Mouse (Mus musculus): ENCODE data around the gene Aldh1b1. TPM values are rescaled to one million over a fixed set of nuclear protein-coding genes. Genes with fewer than 3 reads are reported as not detected.

The Aldh1b1 gene
- polyA plus RNA-seq (2012), result not detected in 2 replicates

DNA sequence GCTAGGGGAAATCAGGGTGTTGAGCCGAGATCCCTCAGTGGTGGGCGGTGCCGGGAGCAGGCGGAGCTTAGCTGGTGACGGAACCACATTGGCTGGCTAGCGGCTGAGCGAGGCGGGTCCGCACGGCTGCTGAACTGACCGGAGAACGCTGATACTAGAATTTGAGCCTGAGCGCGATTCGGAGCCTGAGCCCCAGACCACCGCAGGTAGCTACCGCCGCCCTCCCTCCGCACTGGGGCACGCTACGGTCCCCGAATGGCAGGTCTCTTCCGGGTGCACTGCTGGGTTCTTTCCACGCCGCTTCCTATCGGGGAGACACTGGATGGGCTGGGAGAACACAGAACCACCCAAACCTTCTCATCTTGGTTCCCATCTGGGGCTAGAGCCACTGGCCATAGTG lies at the start of gene Aldh1b1:
Gene Aldh1b1, plus strand, starts transcription at position 59 of the 400 bp plus-strand sequence.
- TF ChIP-seq GATA1 (IDR thresholded peaks at IDR 0.05; ENCODE audit: low read length), result no peak

DNA sequence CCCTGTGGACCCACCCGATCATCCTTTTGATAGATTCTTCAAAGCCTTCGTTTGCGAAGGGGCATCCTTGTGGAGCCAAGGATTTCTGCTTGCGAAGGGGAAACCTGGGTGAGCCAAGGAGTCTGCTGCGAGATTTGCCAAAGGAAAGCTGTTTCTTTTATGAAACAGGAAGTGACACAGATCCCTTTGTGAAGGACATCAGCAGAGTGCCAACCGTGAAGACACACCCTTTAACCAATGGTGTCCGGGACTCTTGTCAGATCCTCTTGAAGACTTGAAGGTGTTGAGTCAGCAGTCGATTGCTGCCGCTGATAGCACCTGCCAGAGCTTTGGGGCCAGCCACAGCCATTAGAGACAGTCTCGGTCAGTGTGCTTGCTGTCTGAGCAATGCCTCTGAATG lies 49.4 kb upstream of the Aldh1b1 start:
- TF ChIP-seq GATA1 (IDR thresholded peaks at IDR 0.05; ENCODE audit: low read length), result no peak

DNA sequence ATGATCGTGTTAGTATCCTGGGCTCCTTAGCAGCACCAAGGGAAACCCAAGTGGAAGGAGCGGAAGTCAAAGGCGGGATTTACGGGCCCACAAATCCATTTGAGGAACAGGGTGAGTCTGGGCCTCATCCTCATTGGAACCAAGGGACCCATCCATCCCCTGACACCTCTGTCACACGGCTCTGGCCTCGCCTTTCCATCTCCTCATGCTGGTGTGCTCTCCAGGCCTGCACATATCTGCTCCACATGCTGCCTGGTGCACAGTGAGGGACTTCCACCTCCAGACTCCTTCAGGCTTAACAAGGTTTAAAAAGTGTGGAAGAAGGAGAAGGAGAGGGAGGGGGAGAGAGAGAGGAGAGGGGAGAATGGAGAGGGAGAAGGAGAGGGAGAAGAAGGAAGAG lies 48.3 kb upstream of the Aldh1b1 start:
- TF ChIP-seq GATA1 (IDR thresholded peaks at IDR 0.05; ENCODE audit: low read length), result no peak

DNA sequence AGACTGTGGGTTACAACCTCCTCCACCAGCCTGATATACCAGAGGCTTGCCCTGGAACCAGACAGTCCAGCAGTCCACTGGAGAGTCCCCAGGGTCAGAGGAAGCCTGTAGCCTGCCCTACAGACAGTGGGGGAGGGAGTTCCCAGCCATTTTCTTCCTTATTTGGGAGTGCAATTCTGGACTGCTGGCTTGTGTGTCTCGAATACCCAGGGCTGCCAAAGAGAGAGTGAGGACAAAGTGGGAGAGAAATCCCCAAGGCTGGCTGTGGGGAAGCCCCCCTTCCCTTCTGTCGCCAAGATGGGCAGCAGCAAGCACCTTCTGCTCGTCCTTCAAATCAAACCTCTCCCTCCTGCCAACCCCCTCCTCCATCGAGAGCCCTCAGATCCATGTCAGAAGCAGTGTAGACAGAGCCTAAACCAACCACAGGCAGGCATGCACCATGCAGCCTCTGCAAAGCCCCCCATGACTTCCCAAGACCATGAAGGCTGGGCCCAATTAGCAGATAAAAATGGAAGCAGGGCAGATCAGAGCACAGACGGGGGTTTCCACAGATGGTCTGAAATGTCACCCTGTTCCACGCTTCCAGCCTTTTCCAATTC lies 45.5 kb upstream of the Aldh1b1 start:
- TF ChIP-seq GATA1 (IDR thresholded peaks at IDR 0.05; ENCODE audit: low read length), result no peak

DNA sequence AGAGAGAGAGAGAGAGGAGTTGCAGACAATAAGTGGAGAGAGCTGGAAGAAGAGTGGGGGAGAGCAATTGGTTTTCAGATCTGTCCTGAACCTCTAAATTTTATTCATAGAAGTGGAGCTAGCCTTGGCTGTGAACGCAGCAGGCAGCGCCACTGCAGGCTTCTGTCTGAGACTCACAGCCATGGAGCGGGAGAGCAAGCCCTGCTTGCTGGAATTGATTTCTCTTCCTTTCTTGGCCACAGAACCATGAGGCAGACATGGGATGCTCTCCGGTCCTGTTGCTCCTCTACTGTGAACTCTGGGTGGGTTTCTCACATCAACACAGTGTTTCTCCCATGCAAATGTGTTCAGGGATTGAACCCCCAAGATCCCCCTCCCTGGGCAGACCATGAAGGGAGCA lies 44.7 kb upstream of the Aldh1b1 start:
- TF ChIP-seq GATA1 (IDR thresholded peaks at IDR 0.05; ENCODE audit: low read length), result no peak

DNA sequence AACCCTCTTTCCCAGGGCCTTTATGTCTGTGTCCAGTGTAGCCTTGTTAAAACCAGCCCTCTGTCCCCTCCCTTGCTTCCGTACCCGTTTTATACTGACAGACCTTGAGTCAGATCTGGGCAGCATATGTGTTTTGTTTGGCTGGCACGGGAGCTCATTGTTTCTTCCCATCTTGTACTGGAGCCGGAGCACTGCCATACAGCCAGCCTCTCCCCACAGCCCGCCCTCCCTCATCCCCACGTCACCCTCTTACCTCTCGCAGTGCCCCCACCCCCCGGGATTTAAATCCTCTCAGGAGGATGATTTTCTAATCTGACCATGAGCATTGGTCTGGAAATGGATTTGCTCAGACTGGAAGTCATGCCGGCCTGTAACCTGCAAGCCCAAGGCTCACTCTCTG lies 43.7 kb upstream of the Aldh1b1 start:
- TF ChIP-seq GATA1 (IDR thresholded peaks at IDR 0.05; ENCODE audit: low read length), result no peak

DNA sequence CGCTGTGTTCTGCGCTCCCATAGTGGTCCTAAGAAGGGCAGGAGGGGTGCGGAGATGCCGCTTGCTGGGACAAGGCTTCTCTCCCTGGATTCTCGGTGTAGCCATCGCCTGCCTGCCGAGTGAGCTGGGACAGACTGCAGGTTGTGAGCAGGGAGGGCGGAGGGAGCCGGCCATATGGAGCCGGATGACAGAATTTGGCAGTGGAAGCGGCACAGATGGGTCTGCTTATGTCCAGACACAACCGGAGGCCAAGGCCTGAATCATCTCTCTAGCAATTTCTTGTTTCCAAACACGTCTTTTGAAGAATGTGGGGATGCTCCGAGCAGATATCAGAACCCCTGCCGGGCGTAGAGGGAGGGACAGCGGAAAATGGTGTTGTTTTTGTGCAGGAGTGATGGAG lies 42.9 kb upstream of the Aldh1b1 start:
- TF ChIP-seq GATA1 (IDR thresholded peaks at IDR 0.05; ENCODE audit: low read length), result no peak

DNA sequence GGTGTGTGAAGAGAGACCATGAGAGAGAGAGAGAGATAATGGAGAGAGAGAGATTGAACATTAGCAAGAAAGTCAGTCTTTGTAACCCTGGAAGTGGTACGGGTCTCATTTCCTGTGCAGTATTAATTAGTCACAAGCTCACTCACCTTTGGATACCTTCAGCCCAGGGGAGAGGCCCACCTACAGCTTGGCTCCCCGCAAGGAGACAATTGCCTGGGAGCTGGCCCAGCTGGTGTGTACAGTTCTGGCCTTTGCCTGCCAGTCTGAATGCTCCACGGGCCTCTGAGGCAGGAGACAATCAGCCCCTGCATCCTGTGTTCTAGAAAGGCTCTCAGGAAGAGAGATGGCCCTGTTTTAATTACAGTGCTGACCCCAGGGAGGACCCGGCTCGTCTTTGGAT lies 40.9 kb upstream of the Aldh1b1 start:
- no peak for TF ChIP-seq GATA1 (IDR thresholded peaks at IDR 0.05; ENCODE audit: low read length)

DNA sequence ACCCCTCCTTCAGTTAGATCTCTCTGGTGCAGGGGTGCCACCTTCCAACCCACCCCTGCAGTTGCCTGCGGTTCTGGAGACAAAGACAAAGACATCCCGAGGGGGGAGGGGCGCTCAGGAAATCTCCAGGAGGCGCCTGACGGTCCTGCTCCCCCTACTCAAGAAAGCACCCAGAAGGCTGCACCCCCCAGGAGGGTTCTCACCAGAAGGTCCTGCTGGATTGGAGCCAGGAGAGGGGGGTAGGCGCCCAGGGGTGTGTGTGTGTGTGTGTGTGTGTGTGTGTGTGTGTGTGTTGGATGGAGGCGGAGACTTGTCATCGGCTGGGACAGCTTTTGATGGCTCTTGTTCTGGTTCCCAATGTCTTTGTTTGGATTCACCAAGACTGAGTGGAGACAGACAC lies 39.4 kb upstream of the Aldh1b1 start:
- no peak for TF ChIP-seq GATA1 (IDR thresholded peaks at IDR 0.05; ENCODE audit: low read length)

DNA sequence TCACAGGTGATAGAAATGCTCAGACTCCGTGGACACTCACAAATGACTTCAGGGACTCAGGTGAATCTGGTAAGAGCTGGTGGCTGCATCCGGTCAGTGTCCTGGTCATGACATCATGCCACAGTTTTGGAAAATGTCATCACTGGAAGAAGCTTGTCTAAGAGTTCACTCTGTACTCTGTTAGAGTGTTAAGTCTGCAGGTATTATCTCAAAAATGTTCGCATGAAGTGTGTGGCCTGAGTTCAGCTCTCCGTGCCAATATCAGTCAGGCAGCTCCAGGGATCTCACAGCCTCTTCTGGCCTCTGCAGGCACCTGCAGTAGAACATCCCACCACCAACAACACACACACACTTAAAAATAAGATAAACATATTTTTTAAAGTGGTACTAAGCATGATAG lies 36.2 kb upstream of the Aldh1b1 start:
- TF ChIP-seq GATA1 (IDR thresholded peaks at IDR 0.05; ENCODE audit: low read length), result no peak

DNA sequence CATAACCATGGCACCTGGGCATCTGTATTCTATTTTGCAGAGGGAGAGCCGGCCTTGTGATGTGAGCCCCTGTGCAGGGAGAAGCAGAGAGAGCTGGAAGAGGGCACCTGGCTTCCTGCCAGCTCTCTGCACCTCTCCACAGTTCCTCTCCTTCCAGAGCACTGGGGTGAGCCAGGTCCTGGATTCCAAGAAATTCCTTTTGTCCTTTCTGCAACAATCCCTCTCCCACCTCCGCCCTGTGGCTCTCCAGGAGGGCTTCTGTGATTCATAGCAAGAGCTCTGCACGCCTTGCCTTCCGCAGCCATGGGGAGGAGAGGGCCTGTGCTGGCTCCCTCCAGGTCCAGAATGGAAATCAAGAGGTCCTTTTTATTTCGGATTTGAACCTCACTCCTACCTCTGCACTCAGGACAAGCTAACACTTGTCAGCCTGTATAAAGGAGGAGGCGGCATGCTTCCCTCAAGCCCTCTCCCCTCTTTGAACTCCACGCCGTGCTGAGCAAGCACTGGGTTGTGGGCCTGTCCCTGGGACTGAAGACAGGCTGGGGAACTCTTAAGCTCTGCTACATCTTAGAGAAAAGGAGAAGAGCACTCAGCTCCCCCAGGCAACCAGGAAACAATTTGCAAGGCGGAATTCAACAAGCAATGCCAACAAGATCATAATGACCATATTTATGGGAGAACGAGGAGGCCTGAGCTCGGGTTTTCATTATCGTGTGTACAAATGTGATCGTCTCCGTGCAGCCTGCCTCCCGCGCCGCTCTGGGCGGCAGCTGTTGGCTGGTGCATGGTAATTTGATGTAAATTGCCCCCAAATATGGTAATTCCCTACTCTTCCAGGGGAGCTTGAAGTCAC lies 35.3 kb upstream of the Aldh1b1 start:
- TF ChIP-seq GATA1 (IDR thresholded peaks at IDR 0.05; ENCODE audit: low read length), result no peak

DNA sequence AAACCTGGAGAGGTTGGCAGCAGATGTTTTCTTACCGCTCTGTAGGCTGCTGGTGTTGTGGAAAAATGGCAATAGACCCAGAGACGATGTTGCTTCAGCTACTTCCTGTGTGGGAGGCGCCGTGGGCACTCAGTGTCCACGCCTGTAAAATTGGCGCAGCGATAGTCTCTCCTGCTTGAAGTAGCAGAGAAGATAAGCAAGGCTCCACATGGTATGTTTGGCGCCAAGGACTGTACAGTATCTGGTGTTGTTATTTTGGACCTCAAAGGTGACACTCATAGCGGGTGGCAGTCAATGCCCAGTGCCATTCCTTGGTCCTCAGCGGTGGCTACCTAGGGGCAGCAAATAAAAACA lies 34.7 kb upstream of the Aldh1b1 start:
- TF ChIP-seq GATA1 (IDR thresholded peaks at IDR 0.05; ENCODE audit: low read length), result no peak

DNA sequence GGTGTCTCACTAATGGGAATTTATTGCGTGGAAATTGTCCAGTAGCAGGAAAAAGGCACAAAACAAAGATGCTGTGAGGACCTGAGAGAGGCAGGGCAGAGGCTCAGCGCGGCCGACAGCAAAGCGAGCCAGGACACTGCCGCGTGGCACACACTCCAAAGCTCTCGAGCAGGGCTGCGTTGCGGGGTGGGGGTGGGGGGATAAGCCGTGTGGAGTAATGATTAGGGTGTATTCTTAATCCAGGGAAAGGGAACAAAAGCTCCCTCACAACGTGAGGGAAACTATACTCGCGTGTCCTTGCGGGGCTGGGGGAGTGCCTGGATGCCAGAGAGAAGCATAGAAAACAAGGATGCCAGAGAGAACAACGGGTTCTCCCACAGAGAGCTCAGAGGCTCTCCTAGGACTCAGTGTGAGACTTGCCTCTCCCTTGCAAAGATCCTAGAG lies 33.7 kb upstream of the Aldh1b1 start:
- TF ChIP-seq GATA1 (IDR thresholded peaks at IDR 0.05; ENCODE audit: low read length), result no peak

DNA sequence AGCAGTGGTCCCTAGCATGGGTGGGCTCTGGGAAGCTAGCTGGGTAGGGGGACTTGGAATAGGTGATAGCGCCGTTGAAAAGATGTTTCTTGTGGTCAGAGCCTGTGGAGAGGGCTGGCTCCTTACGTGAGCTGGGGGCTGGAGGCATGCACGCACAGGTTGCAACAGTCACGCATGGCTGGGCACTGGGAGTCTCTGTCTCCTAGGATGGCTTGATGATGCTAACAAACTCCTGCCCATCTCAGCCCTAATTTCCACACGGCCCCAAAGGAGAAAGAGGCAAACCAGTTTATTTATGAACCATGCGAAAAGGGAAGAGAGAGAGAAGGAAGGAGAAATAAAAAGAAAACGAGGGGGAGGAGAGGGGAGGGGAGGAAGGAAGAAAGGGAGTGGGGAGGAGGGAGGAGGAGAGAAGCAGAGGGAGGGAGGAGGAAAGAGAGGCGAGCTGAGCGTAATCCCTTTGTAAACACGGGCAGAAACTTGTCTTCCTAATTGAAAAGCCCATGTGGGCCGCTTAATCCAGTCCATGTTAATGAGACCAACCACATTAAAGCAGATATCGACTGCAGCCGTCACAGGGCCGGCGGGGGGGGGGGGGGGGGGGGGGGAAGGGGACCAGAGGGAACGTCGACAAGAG lies 33.1 kb upstream of the Aldh1b1 start:
- TF ChIP-seq GATA1 (IDR thresholded peaks at IDR 0.05; ENCODE audit: low read length), result no peak

DNA sequence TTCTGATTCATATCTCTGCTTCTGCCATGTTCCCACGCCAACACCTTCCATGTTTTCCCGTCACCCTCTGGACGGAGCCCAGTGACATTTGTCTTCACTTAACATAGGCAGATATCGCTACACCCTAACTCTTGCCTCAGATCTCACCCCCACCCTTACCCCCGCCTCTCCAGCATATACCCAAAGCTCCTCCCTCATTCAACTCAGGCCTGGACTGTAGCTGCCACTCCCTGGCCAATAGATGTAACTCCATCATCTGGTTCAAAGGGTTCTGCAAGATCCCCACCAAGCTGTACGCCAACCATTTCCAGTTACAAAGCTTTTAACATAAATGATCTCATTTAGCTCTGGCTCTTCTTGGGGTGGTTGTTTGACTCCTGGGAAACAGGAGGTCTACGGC lies 32.0 kb upstream of the Aldh1b1 start:
- TF ChIP-seq GATA1 (IDR thresholded peaks at IDR 0.05; ENCODE audit: low read length), result no peak

DNA sequence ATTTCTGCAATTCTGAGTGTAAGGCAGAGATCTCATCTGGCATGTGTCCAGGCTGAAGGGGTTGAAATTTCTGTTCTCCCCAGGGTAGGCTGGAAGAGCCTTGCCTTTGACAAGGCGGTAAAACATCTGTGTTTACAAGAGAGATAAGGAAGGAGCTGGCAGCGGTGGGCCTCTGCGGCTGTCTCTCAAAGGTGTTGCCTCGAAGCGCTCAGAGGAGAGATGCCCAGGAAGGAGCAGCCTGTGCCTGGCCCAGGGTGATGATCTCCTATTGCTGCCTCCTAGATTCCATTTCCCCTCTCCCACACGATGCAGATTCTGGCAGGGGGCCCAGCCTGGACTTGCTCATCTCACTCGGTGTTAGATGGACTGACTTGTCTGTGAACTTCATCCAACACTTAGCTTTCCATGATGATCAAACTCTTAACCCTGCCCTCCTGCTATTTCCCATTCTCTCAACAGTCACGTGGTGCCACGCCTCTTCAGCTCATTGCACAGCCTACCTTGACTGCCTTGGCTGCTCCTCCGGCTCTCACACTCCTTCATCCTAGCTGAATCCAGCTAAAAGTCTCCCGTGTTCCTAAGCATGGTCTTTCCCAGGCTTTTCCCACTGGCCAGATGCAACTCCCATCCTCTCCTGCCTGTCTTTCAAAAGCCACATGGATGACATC lies 30.8 kb upstream of the Aldh1b1 start:
- no peak for TF ChIP-seq GATA1 (IDR thresholded peaks at IDR 0.05; ENCODE audit: low read length)
